Mouse (Mus musculus): Measurements from ENCODE around the gene Ap5z1.

The Ap5z1 gene

GRCm38 (mm10) chr5:142448623-142449022 is 15.1 kb upstream of the Ap5z1 start:
- no peak for TF ChIP-seq GATA4 (IDR thresholded peaks at IDR 0.05; ENCODE audit: insufficient replicate concordance, low read length)

GRCm38 (mm10) chr5:142450846-142451245 is 12.9 kb upstream of the Ap5z1 start:
- no peak for TF ChIP-seq GATA4 (IDR thresholded peaks at IDR 0.05; ENCODE audit: insufficient replicate concordance, low read length)

- no peak for TF ChIP-seq GATA4 (IDR thresholded peaks at IDR 0.05; ENCODE audit: insufficient replicate concordance, low read length)
Measured at GRCm38 (mm10) chr5:142451759-142452158, 12.0 kb upstream of the Ap5z1 start.

GRCm38 (mm10) chr5:142453742-142454141 is 10.0 kb upstream of the Ap5z1 start:
- no peak for TF ChIP-seq GATA4 (IDR thresholded peaks at IDR 0.05; ENCODE audit: insufficient replicate concordance, low read length)

GRCm38 (mm10) chr5:142456318-142456717 is 7.4 kb upstream of the Ap5z1 start:
- no peak for TF ChIP-seq GATA4 (IDR thresholded peaks at IDR 0.05; ENCODE audit: insufficient replicate concordance, low read length)

GRCm38 (mm10) chr5:142457345-142457744 is 6.4 kb upstream of the Ap5z1 start:
- TF ChIP-seq GATA4 (IDR thresholded peaks at IDR 0.05; ENCODE audit: insufficient replicate concordance, low read length): no peak

GRCm38 (mm10) chr5:142458791-142459557 is 4.8 kb upstream of the Ap5z1 start:
- no peak for TF ChIP-seq GATA4 (IDR thresholded peaks at IDR 0.05; ENCODE audit: insufficient replicate concordance, low read length)

GRCm38 (mm10) chr5:142459834-142460233 is 3.9 kb upstream of the Ap5z1 start:
- TF ChIP-seq GATA4 (IDR thresholded peaks at IDR 0.05; ENCODE audit: insufficient replicate concordance, low read length): no peak

GRCm38 (mm10) chr5:142461942-142462640 is 1.7 kb upstream of the Ap5z1 start:
- TF ChIP-seq GATA4 (IDR thresholded peaks at IDR 0.05; ENCODE audit: insufficient replicate concordance, low read length): no peak

GRCm38 (mm10) chr5:142462641-142462948 is 1.1 kb upstream of the Ap5z1 start:
- no peak for TF ChIP-seq GATA4 (IDR thresholded peaks at IDR 0.05; ENCODE audit: insufficient replicate concordance, low read length)

GRCm38 (mm10) chr5:142463011-142463410 is 733 bp upstream of the Ap5z1 start:
- no peak for TF ChIP-seq GATA4 (IDR thresholded peaks at IDR 0.05; ENCODE audit: insufficient replicate concordance, low read length)

- no peak for TF ChIP-seq GATA4 (IDR thresholded peaks at IDR 0.05; ENCODE audit: insufficient replicate concordance, low read length)
Measured at GRCm38 (mm10) chr5:142468375-142468774, 4.6 kb downstream of the Ap5z1 start.

GRCm38 (mm10) chr5:142469796-142470195 is 6.1 kb downstream of the Ap5z1 start:
- no peak for TF ChIP-seq GATA4 (IDR thresholded peaks at IDR 0.05; ENCODE audit: insufficient replicate concordance, low read length)

GRCm38 (mm10) chr5:142473696-142474095 is 10.0 kb downstream of the Ap5z1 start:
- no peak for TF ChIP-seq GATA4 (IDR thresholded peaks at IDR 0.05; ENCODE audit: insufficient replicate concordance, low read length)

GRCm38 (mm10) chr5:142475669-142476068 is 11.9 kb downstream of the Ap5z1 start:
- TF ChIP-seq GATA4 (IDR thresholded peaks at IDR 0.05; ENCODE audit: insufficient replicate concordance, low read length): no peak

- TF ChIP-seq GATA4 (IDR thresholded peaks at IDR 0.05; ENCODE audit: insufficient replicate concordance, low read length): no peak
Measured at GRCm38 (mm10) chr5:142477346-142477745, 13.6 kb downstream of the Ap5z1 start.
